Mouse (Mus musculus) brain, embryonic 14.5 days (tissue): ENCODE data around the gene Skp2.

ENCODE experiments used
- CTCF ChIP-seq: fragments of 200-500 bp; IDR thresholded peaks from 2 replicates; pipeline ENCODE4 v1.5.1; 2012; ENCODE audit warnings: inconsistent platforms, mild to moderate bottlenecking, moderate library complexity, borderline replicate concordance; ENCODE audit not compliant: insufficient read depth, insufficient read length; ENCODE audit errors: extremely low read depth
- POLR2A ChIP-seq: fragments of 200-500 bp; IDR thresholded peaks from 2 replicates; pipeline ENCODE4 v1.6.1; 2012; ENCODE audit warnings: mild to moderate bottlenecking, inconsistent platforms, borderline replicate concordance; ENCODE audit not compliant: poor library complexity, insufficient read depth, insufficient read length, severe bottlenecking; ENCODE audit errors: extremely low read depth

DNA sequence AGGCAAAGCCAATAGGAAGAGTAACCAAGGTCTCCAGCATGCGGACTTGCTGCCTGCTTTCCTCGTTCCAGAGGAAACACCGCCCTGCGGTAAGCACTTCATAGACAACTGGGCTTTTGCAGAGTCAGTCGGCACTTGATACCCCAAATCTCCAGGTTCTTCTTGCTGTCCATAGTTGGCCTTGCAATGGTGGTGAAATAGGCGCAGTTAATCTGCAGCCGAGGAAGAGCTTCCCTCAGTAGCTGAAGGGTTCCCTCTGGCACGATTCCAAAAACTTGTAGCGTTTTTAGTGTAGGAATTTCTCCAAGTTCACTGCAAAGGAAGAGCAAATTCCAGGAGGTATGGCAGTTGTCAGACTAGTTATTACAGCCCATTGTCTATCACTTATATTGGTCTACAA lies 41.7 kb downstream of the Skp2 start:
- TF ChIP-seq CTCF (no peak), POLR2A (no peak)
